Mouse (Mus musculus) kidney, adult 2 months (tissue): ENCODE data around the gene Tsr2.

Source experiments
- CTCF ChIP-seq: fragments of 200-500 bp; conservative IDR thresholded peaks from 2 replicates; pipeline ENCODE4 v1.5.1; 2011; ENCODE audit warnings: low read depth, mild to moderate bottlenecking, control low read depth, low read length, moderate library complexity, mixed read lengths; ENCODE audit not compliant: insufficient read depth, insufficient read length
- POLR2A ChIP-seq: fragments of 200-500 bp; IDR thresholded peaks from one replicate; pipeline ENCODE4 v1.6.1; 2011; ENCODE audit warnings: low read depth, low read length, control low read depth

DNA sequence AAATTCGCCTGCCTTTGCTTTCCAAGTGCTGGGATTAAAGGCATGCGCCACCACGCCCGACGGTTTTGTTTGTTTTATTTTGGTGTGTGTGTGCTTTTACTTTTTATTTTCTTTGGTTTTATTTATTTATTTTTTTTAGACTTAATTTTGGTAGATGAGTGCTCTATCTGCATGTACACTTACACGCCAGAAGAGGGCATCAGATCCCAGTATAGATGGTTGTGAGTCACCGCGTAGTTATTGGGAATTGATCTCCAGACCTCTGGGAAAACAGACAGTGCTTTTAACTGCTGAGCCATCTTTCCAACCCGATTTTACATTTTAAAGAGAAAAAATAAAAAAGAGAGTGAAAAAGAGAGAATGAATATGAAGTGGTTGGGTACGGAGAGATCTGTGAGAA, 36.4 kb upstream of the Tsr2 start:
- TF ChIP-seq CTCF: no peak
- TF ChIP-seq POLR2A: no peak
